Mouse (Mus musculus): ENCODE results near the gene Mog. TPM values are rescaled to one million over a fixed set of nuclear protein-coding genes. Genes with fewer than 3 reads are reported as not detected.
"Not testable (repeated sequence)": the region's sequence is repeated elsewhere in the genome, so short reads cannot be mapped to it uniquely, and the experiment has no call there.

Gene Mog
- total RNA-seq, 2 experiments from 2014 or later = not detected

DNA sequence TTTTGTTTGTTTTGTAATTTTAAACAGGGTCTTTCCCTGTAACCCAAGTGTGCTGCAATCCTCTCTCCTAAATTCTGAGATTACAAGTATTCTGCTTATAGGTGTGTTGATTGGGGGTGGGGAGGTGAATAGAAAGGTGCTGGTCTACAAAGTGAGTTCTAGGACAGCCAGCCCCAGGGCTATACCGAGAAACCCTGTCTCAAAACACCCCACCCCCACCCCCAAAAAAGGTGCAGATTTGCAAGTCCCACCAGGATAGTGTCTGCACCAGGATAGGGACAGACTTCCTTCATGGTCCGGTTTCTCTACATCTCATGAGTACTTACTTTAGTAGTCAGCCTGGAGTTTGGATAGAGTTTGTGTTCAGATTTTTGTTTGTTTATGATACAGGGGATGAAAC lies 24.7 kb downstream of the Mog start:
- no peak for ATAC-seq (replicated peaks; ENCODE audit: poor library complexity, severe bottlenecking)

DNA sequence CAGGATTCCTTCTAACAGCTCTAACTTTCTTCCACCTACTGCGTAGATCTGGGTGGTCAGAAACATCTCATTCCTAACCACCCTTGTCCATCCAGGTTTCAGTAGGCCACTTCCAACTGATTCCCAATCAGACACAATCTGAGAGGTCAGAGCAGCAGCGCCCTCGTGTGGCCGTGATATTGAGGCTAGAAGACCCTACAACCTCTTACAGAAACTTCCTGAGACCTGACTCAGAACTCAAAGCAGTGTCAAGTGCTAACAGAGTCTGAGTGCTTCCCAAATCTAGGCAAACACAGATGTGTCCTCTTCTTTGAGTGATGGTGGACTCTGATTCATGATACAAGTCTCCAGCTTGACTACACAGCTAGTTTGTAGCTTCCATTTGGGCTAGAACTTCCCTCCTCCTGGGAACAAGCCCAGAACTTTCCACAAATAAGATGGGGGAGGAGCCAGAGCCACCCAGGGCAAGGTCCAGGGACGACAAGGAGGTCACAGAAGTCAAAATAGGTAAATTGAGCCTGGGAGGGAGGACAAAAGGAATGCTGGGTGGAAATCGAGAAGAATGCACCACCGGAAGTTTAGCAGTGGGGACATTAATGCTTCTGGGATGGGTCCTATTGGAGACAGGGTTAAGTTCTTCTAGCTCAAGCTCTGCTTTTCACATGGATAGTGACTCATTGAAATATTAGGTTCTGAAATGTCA lies 26.0 kb downstream of the Mog start:
- ATAC-seq (replicated peaks; ENCODE audit: poor library complexity, severe bottlenecking) = peak; percentile 45

DNA sequence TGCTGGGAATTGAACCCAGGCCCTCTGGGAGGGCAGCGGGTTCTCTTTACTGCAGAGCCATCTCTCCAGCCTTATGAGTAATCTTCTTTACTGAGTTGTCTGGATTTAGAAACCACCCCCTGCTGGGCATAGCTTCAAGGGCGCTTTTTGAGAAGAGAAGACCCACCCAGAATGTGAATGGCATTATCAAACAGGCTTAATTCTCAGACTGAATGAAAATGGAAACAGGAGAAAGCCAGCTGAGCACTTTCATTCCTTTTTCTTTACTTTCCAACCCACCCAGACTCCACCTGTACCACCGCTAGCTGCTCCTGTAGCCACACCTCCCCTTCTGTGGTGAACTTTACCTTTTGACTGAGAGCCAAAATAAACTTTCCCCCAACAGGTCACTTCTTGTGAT lies 27.8 kb downstream of the Mog start:
- ATAC-seq (replicated peaks; ENCODE audit: poor library complexity, severe bottlenecking) = no peak

DNA sequence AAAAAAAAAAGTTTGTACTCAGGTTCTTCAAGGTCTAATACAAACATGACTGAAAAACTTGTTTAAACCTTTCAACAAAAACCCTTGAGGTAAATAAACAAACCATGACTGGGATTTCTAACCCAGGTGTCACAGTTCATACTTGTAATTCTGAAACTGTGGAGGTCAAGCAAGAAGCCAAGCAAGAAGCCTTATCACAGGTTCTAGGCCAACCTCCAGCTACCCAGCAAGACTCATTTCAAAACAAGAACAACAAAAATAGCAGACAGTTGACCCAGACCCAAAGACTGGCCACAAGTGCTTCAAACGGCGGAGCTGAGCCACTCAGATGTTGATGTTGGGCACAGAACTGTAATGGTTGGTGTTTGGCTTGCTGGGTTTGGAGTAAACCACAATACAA lies 28.7 kb downstream of the Mog start:
- ATAC-seq (replicated peaks; ENCODE audit: poor library complexity, severe bottlenecking) = no peak

DNA sequence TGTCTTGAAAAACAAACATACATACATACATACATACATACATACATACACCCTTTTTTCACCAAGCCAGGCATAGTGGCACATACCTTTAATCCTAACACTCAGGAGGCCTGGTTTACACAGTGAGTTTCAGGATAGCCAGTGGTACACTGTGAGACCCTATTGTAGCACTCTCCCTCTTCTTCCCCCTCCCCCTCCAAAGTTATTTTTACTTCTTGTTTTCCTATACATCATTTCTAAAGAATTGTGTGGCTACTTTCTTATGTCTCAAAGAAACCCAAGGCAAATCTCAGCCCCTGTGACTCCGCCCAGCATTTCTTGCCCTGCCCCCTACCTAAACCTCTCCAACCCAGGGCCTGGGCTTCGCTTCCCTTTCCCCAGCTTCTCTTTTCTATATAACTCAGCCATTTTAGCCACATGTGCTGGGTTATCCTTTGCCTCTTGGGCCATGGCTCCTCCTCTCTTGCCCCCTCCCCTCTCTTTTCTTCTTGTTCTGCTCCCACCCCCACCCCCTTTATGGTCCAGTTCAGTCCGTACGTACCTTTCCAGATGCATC lies 29.4 kb downstream of the Mog start:
- ATAC-seq (replicated peaks; ENCODE audit: poor library complexity, severe bottlenecking) = peak; percentile 38

DNA sequence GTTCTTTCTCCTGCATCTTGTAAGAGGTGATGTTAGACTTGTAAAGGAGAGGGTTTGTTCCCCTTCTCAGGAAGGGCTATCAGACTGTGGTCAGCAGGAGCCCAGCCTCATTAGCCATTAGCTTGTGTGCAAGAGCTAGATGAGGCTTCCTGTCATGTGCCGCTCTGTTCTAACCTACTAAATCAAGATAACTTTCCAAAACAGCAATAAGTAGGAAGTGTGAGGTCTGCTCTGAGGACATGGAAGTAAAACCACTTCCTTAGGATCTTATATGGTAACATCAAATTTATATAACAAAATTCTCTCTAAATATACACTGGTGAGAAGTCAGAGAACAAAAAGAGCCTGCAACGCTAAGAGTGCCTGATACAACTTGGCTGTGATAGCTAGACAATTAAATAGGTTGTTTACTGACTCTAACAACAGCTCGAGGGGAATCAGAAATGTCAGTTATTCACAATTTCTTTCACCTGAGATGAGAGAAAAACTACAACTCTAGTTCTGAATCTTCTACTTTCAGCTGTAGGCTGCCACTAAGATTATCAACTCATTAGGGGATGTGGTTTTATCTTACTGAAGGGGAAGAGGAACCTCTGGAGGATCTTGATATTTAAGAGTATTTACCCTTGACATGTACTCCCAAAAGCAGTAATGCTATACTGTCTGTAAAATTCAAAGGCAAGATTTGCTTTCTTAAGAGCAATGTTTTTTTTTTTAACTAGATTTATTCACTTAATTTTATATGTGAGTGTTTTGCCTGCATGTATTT lies 30.7 kb downstream of the Mog start:
- ATAC-seq (replicated peaks; ENCODE audit: poor library complexity, severe bottlenecking) = peak; percentile 82

DNA sequence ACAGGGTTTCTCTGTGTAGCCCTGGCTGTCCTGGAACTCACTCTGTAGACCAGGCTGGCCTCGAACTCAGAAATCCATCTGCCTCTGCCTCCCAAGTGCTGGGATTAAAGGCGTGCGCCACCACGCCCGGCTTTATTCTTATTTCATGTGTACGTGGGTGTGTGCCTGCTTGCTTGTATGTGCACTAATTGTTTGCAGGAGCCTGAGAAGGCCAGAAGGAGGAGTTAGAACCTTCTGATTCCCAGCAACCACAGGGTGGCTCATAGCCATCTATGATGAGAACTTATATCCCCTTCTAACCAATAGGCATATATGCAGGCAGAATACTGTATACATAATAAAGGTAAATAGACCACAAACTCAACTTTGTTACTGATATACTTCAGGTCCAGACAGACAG lies 32.6 kb downstream of the Mog start:
- ATAC-seq (replicated peaks; ENCODE audit: poor library complexity, severe bottlenecking) = not testable (repeated sequence)

DNA sequence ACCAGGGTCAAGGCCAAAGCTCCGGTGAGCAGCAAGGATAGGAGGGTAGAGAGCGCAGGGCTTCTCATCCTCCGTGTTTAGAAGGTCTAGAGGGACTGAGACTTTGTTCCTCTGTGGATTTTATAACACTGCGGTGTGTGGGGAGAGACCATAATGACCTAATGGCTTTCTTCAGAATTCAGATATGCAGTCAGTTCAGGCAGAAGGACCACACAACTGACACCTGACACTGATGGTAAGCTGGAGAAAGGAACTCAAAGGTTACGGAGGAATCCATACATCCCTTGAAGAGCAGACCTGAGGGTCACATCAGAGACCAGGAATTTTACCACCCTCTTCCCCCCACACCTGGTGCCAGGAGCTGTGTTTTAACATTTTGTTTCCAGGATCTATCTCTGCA lies 33.8 kb downstream of the Mog start, which contains the start of gene H2-M5:
Gene H2-M5 (minus strand): TSS at position 101 of the 400 bp plus-strand sequence.
- ATAC-seq (replicated peaks; ENCODE audit: poor library complexity, severe bottlenecking) = no peak

DNA sequence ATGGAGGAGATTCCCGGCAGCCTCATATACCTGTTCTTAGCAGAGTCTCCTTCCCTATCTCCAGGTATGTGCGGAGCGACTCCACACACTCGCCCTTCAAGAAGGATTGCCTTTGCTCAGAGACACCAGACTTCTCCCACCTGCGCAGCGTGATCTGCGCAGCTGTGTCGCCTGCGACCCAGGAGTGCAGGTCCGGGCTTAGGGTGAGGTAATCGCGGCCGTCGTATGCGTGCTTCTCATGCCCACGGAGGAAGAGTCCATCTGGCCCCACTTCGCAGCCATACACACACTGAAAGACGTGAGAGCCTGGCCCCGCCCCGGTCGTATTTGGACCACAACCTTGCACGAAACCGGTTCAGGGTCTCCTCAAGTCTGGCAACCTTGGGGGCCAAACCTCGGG lies 34.7 kb downstream of the Mog start:
- ATAC-seq (replicated peaks; ENCODE audit: poor library complexity, severe bottlenecking) = 0 out of 2 replicates have a peak, but pooled peaks have one; percentile 15

DNA sequence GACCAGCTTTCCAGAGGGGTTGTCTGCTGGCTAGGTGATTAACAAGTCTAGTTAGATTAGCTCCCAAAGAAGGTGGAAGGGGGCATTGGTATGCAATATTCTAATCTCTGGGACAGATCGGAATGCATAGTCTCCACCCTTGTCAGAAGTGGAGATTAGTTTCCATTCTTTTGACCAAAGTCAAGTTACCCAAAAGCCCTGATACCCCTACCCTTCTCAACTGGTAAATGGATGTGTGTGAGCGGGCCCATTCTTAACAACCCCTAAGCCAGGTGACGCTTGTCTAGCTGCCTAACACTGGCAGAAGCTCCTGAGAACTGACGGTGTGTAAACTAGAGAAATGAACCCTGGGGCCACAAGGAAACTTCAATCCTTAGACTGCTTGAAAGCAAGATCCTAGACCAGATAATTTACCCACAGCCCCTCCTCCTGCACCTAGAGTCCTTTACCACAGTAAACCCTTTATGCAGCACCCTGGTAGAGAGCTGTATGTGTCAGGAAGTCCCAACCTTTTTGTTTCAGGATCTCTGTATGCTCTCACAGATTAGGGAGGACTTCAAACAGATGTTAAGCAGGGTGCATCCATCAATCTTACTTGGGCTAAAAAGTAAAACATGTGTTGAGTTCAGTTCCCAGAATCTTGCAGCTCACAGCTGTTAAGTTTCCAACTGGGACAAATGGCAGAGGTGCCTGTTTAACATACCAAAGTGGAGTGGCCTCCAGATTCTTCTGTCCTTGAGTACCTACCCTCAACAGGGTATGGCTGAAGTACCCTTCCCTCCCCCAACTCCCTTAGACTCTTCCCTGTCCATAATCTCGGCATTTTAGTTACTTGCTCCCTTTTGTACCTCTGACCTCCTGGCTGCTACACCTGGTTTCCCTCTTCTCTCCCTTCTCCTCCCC lies 40.7 kb downstream of the Mog start:
- ATAC-seq (replicated peaks; ENCODE audit: poor library complexity, severe bottlenecking) = no peak

DNA sequence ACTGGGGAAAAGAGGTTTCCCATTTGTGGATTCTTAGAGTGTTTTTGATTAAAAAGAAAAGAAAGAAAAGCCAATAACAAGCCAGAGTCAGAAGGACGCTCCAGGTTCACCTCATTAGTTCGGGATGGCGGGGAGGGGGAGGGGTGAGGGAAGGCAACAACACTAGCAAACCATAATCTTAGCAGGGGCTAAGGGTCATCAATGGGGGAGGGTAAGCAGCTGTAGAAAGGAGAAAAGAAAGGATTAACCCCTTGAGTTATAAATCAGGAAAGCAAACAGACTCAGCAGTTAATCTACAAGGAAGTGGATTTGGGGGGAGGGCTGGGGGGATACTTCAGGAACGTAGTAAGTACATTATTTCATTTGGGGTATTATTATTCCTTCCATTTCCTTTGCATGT lies 41.4 kb downstream of the Mog start:
- ATAC-seq (replicated peaks; ENCODE audit: poor library complexity, severe bottlenecking) = no peak

DNA sequence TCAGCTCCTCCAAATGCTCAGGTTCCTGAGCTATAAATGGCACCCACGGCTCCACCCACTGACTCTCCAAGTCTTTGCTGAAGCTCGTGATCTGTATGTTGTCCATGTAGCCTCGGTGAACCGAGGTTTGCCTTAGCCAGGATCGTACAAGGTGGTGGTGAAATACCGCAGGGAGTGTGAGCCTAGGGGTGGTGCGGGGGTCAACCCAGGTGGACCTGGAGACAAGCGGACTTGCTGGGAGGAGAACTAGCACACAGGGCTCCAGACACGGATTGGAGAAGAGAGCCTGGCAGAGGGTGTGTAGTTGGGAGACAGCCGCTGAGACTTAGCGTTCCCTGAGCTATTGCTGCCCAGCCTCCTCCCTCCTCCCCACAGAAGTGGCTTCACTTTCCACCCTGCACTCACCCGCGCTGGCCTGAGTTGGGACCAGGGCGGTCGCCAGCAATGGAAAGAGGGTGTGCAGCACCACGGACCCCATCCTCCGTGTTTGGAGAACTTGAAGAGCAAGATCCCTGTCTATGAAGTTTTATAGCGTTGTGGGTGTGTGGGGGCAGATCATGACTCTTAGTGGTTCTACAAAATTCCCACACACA lies 41.9 kb downstream of the Mog start, which contains the start of gene 2410137M14Rik:
Gene 2410137M14Rik (minus strand): TSS at position 17 of the 593 bp plus-strand sequence.
- peak; percentile 37 for ATAC-seq (replicated peaks; ENCODE audit: poor library complexity, severe bottlenecking)

DNA sequence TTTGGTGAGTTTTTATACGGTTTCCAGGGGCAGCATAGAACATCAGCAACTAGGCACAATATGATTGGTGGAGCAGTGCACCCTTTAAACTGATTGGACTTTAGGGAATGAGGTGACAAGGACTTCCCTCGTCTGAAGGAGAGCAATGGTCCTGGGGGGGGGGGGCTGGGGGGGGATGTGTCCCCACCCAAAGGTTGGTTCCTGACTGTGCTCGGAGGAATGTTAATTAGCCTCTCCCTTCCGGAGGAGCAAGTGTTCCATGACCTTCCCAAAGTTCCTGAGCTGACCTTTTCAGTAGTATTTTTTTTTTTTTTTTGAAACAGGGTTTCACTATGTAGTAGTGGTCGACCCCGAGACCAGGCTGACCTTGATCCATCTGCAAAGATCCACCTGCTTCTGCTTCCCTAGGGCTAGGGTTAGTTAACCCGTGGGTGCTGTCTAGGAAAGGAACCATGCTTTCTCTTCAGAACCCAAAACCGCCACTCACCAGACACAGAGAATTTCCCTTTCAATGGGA lies 49.9 kb downstream of the Mog start:
- no peak for ATAC-seq (replicated peaks; ENCODE audit: poor library complexity, severe bottlenecking)

DNA sequence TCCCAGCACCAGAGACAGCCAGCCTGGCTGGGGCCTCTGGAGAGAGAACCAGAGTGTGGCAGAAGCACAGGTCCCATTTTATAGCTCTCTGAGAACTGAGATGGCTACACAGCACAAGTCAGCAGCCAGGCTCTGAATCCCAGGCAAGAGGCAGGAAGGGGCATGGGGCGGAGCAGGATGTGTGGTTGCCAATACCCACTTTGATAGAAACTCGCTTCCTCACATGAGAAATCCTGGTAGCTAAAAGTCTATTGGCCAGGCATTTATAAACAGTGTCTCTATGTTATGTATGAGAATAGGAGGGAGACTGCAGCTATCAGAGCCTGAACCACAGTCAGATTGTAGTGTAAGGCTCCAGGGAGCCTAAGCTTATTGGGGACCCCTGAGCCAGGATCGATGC lies 50.4 kb downstream of the Mog start:
- peak; percentile 43 for ATAC-seq (replicated peaks; ENCODE audit: poor library complexity, severe bottlenecking)

DNA sequence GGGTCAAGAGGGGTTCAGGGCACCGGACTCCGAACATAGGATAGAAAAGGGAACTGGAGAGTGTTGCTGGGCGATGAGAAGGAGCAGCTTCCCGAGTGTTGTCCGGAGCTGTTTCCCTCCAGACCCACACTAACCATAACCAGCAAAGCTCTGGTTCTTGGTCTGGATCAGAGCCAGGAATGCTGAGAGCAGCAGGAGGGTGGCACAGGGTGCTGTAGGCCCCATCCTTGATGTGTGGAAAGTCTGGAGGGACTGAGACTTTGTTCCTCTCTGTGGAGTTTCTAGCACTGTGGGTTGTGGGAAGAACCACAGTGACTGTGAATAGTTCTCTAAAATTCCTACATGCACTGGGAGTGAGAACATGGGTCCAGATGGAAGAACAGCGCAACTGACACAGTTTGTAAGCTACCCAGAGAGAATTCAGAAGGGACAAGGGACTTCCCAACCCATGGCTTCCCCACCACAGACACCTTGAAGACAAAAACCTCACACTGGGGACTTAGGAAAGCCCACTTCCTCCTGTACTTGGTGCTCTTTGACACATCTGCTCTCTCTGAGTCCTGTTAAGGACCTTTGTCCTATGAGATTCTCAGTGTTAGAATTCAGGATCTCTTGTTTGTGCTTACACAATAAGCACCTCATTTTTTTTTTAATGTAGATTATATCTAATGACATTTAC lies 51.9 kb downstream of the Mog start:
- peak; percentile 73 for ATAC-seq (replicated peaks; ENCODE audit: poor library complexity, severe bottlenecking)

DNA sequence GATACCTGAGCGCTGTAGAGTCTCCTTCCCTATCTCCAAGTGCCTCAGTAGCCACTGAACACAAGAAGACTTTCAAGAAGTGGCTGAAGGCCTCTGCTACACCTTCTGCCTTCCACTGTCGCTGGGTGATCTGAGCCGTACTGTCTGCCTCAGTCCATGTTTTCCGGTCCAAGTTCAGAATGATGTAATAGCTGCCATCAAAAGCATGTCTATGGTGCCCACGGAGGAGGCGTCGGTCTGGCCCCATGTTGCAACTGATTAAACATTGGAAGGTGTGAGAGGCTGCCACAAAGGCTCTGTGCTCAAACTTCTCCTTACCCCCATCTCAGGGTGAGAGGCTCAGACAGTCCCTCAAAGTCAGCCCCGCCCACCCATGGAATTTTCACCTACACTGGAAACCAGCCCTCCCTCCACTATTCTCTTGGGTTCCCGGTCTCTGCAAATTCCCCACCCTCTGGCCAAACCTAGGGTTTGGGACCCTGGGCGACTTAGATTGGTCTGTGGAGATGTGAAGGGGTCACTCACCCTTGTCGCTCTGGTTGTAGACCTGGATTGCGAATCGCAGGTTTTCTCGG lies 52.8 kb downstream of the Mog start:
- ATAC-seq (replicated peaks; ENCODE audit: poor library complexity, severe bottlenecking) = peak; percentile 43

DNA sequence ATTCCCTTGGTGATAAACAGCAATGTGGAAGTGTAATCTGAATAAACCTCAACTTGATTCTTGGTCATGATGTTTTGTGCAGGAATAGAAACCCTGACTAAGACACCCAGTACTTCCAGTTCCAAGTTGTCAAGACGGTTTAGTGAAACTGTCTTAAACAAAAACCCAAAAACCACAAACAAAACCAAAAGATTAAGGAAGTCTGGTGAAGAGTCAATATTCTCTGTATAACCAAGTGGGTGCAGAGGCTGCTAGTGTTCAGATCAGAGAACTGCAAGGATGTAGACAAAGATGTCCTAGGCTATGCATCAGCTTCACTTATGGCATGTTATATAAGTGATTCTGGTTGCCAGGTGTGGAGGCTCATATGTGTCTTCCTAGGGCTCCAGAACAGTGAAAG lies 56.3 kb downstream of the Mog start:
- ATAC-seq (replicated peaks; ENCODE audit: poor library complexity, severe bottlenecking) = peak; percentile 54

DNA sequence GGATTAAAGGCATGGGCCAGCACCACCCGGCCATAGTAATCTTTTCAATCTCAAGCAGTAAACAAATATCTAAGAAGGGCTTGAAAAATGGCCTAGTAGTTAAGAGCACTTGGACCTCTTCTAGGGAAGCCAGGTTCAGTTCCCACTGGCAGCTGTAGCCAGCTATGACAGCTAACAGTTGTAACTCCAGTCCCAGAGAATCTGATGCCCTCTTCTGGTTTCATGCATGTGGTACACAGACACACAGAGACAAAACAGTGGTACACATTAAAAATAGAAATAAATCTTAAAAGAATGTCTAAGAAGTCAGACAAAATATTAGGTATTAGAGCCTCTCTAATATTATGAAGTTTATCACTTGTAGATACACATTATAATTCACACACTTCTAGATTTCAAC lies 62.1 kb downstream of the Mog start:
- ATAC-seq (replicated peaks; ENCODE audit: poor library complexity, severe bottlenecking) = no peak
